ENCODE assay signal across 20 mouse cellular contexts in genomic region chr10:61706412-61707375, GRCm38 (mm10). TPM values are rescaled to one million over a fixed set of nuclear protein-coding genes. Genes with fewer than 3 reads are reported as not detected.
DNase-seq lines count a peak whose midpoint lies in the region; ATAC-seq and TF ChIP-seq lines count a peak whose summit lies in the region.
"Had no signal": no experiment of that assay in that cellular context is flagged by ENCODE, and none has a peak within 500 bp of the region (broad histone marks: within the 10 kb centered on the region; RNA-seq: fewer than 3 reads in every experiment).

No protein-coding gene starts in this region.

- TF ChIP-seq EP300 in CH12.LX (IDR thresholded peaks at IDR 0.05; ENCODE audit: low read length) = no peak

- H3K9ac ChIP-seq in CH12.LX (ENCODE audit: insufficient read depth, low read depth) = no peak overlapping the region
- H3K9ac ChIP-seq in intestine, embryonic 15.5 days = no peak overlapping the region
- no peak overlapping the region for H3K9ac ChIP-seq in midbrain, embryonic 11.5 days (ENCODE audit: low read length)
- H3K9ac ChIP-seq: embryonic facial prominence, embryonic 13.5 days; heart, embryonic 12.5 days; hindbrain, embryonic 15.5 days; midbrain, embryonic 12.5 days had no signal

- peaks cover 5% of the 10 kb centered on the region for H3K27me3 ChIP-seq in CH12.LX (replicated peaks)
- H3K27me3 ChIP-seq in intestine, embryonic 15.5 days (replicated peaks) = no peaks in the 10 kb centered on the region
- no peaks in the 10 kb centered on the region for H3K27me3 ChIP-seq in midbrain, embryonic 11.5 days (ENCODE audit: control insufficient read depth, insufficient read depth, low read length)
- H3K27me3 ChIP-seq: embryonic facial prominence, embryonic 13.5 days; hindbrain, embryonic 15.5 days; midbrain, embryonic 12.5 days had no signal

- no peak for TF ChIP-seq POLR2A in CH12.LX (IDR thresholded peaks at IDR 0.05; ENCODE audit: low read depth, low read length)

- DNase-seq in A20 (ENCODE audit: low read depth, low spot score) (peak; percentile 56), CH12.LX (ENCODE audit: extremely low read depth) (peak; percentile 42)
- peak; percentile 74 for DNase-seq in kidney, postnatal 10 days
- DNase-seq in thymus, postnatal 36 days = no peak
- DNase-seq in gastrocnemius, postnatal 36 days = no peak
- DNase-seq in heart, adult 18-20 months = no peak
- no peak for DNase-seq in midbrain, embryonic 11.5 days (ENCODE audit: low spot score, missing footprints)
- DNase-seq: cerebellum, adult 9-10 months; gastrocnemius, postnatal 14 days; heart, postnatal 36 days had no signal

- ATAC-seq in intestine, embryonic 15.5 days = peak; percentile 68
- no peak for ATAC-seq in midbrain, embryonic 11.5 days (ENCODE audit: low FRiP score)
- ATAC-seq: CD4-positive, CD25-positive, alpha-beta regulatory T cell, adult 4 months had no signal

- TF ChIP-seq CTCF in CH12.LX (conservative IDR thresholded peaks at IDR 0.05 in 1 of 2, IDR thresholded peaks at IDR 0.05 in 1 of 2; ENCODE audit: low read depth in 2 of 2, low read length in 2 of 2) = no peak

- intact Hi-C loops in gastrocnemius, postnatal 36 days (cut with DNase I) = no loop called here

- WGBS in intestine, embryonic 15.5 days = 63% methylated on average over 6 of the region's 6 CpGs
- WGBS in midbrain, embryonic 11.5 days = 78% methylated on average over 6 of the region's 6 CpGs

- H3K9me3 ChIP-seq in CH12.LX (replicated peaks; ENCODE audit: low read length) = no peaks in the 10 kb centered on the region
- no peaks in the 10 kb centered on the region for H3K9me3 ChIP-seq in intestine, embryonic 15.5 days
- no peaks in the 10 kb centered on the region for H3K9me3 ChIP-seq in midbrain, embryonic 11.5 days (ENCODE audit: control insufficient read depth, low read length)
- H3K9me3 ChIP-seq: embryonic facial prominence, embryonic 13.5 days; heart, embryonic 12.5 days; hindbrain, embryonic 15.5 days; limb, embryonic 10.5 days; midbrain, embryonic 12.5 days had no signal

- no peak overlapping the region for H3K4me2 ChIP-seq in CH12.LX (ENCODE audit: insufficient read depth, low read depth, poor library complexity, severe bottlenecking)
- no peak overlapping the region for H3K4me2 ChIP-seq in intestine, embryonic 15.5 days (replicated peaks)
- H3K4me2 ChIP-seq in midbrain, embryonic 11.5 days = no peak overlapping the region
- H3K4me2 ChIP-seq: embryonic facial prominence, embryonic 13.5 days; heart, embryonic 12.5 days; hindbrain, embryonic 15.5 days; liver, embryonic 11.5 days; midbrain, embryonic 12.5 days had no signal

- dilution Hi-C loops in CH12.LX (cut with MboI; ENCODE audit: extremely low pct_ligation_motif_present, extremely low pct_unique_long_range_greater_than_20kb, low sequenced_read_pairs) = no loop called here

- in situ Hi-C loops in CH12.LX (cut with MboI; ENCODE audit: low pct_ligation_motif_present, low pct_unique_long_range_greater_than_20kb, low sequenced_read_pairs) = no loop called here

- H3K27ac ChIP-seq in CH12.LX (ENCODE audit: insufficient read depth, low read depth) = no peak overlapping the region
- no peak overlapping the region for H3K27ac ChIP-seq in intestine, embryonic 15.5 days
- no peak overlapping the region for H3K27ac ChIP-seq in midbrain, embryonic 11.5 days (ENCODE audit: low read depth, low read length)
- H3K27ac ChIP-seq: embryonic facial prominence, embryonic 13.5 days; hindbrain, embryonic 15.5 days; layer of hippocampus, adult 2 months; left cerebral cortex, adult 2 months; limb, embryonic 10.5 days; midbrain, embryonic 12.5 days had no signal

- no peak overlapping the region for H3K4me3 ChIP-seq in CH12.LX (replicated peaks in 1 of 3; ENCODE audit: low read depth in 2 of 3, low read length in 2 of 3, poor library complexity in 1 of 3)
- no peak overlapping the region for H3K4me3 ChIP-seq in intestine, embryonic 15.5 days (replicated peaks)
- H3K4me3 ChIP-seq in midbrain, embryonic 11.5 days (ENCODE audit: low read depth, low read length) = no peak overlapping the region
- H3K4me3 ChIP-seq: embryonic facial prominence, embryonic 13.5 days; heart, embryonic 12.5 days; hindbrain, embryonic 15.5 days; layer of hippocampus, adult 2 months; left cerebral cortex, adult 2 months; limb, embryonic 10.5 days; midbrain, embryonic 12.5 days had no signal

- H3K36me3 ChIP-seq in CH12.LX (replicated peaks in 1 of 2; ENCODE audit: control insufficient read depth in 1 of 2, insufficient read depth in 1 of 2, low read length in 1 of 2) = peaks cover 17 to 32% of the 10 kb centered on the region in 2 experiments
- peaks cover 11% of the 10 kb centered on the region; the same call in 1 of the 2 replicates for H3K36me3 ChIP-seq in intestine, embryonic 15.5 days
- H3K36me3 ChIP-seq in midbrain, embryonic 11.5 days (ENCODE audit: control insufficient read depth, insufficient read depth, low read length) = no peaks in the 10 kb centered on the region

- no peaks in the 10 kb centered on the region for H3K79me2 ChIP-seq in CH12.LX (replicated peaks; ENCODE audit: control insufficient read depth, extremely low read depth, insufficient read depth, poor library complexity, severe bottlenecking)

- no peak for TF ChIP-seq RAD21 in CH12.LX (IDR thresholded peaks at IDR 0.05; ENCODE audit: low read depth, low read length)

- H3K4me1 ChIP-seq in CH12.LX (ENCODE audit: control insufficient read depth in 1 of 2, insufficient read depth in 2 of 2) = peaks cover 0 to 18% of the 10 kb centered on the region in 2 experiments; a peak in 2 of 4 replicates
- no peaks in the 10 kb centered on the region for H3K4me1 ChIP-seq in intestine, embryonic 15.5 days (replicated peaks)
- H3K4me1 ChIP-seq in midbrain, embryonic 11.5 days (ENCODE audit: control insufficient read depth, insufficient read depth, low read length) = no peaks in the 10 kb centered on the region
- H3K4me1 ChIP-seq: embryonic facial prominence, embryonic 13.5 days; hindbrain, embryonic 15.5 days; limb, embryonic 10.5 days; midbrain, embryonic 12.5 days had no signal

TF ChIP-seq in CH12.LX, 34 proteins besides CTCF, POLR2A, EP300 and RAD21 (continues in another document):
- no peak for TF ChIP-seq ETS1 (conservative IDR thresholded peaks at IDR 0.05; ENCODE audit: low read depth, low read length)
- no peak for TF ChIP-seq MYC (IDR thresholded peaks at IDR 0.05; ENCODE audit: low read depth, low read length)
- TF ChIP-seq SIN3A (IDR thresholded peaks at IDR 0.05; ENCODE audit: low read length) = no peak
- TF ChIP-seq JUN (IDR thresholded peaks at IDR 0.05; ENCODE audit: insufficient read depth, low read depth, low read length) = no peak
- TF ChIP-seq MAZ (IDR thresholded peaks at IDR 0.05; ENCODE audit: low read depth, low read length) = no peak
- TF ChIP-seq USF1 (IDR thresholded peaks at IDR 0.05; ENCODE audit: low read depth, low read length) = no peak
- TF ChIP-seq MXI1 (IDR thresholded peaks at IDR 0.05; ENCODE audit: low read depth, low read length) = no peak
- no peak for TF ChIP-seq ELF1 (IDR thresholded peaks at IDR 0.05; ENCODE audit: low read depth, low read length)
- TF ChIP-seq ZNF384 (IDR thresholded peaks at IDR 0.05; ENCODE audit: low read depth, low read length) = no peak
- no peak for TF ChIP-seq GABPA (IDR thresholded peaks at IDR 0.05; ENCODE audit: insufficient replicate concordance, low read depth, low read length)
- no peak for TF ChIP-seq UBTF (IDR thresholded peaks at IDR 0.05; ENCODE audit: low read depth, low read length)
- no peak for TF ChIP-seq BHLHE40 (IDR thresholded peaks at IDR 0.05; ENCODE audit: low read depth, low read length)
- TF ChIP-seq MEF2A (IDR thresholded peaks at IDR 0.05; ENCODE audit: borderline replicate concordance, low read depth, low read length) = no peak
- TF ChIP-seq HCFC1 (IDR thresholded peaks at IDR 0.05; ENCODE audit: low read depth, low read length) = no peak
- TF ChIP-seq IRF4 (IDR thresholded peaks at IDR 0.05; ENCODE audit: low read depth, low read length) = no peak
- TF ChIP-seq POLR2AphosphoS2 (IDR thresholded peaks at IDR 0.05; ENCODE audit: low read depth, low read length) = no peak
- TF ChIP-seq KAT2A (IDR thresholded peaks at IDR 0.05; ENCODE audit: insufficient replicate concordance, low read length) = no peak

RNA-seq across cellular contexts. Expression of gene Aifm2, which starts 8.4 kb away (rescaled TPM):
- total RNA-seq in CH12.LX (2012; rRNA removed) (15.4 and 17.9 TPM in 2 replicates), CH12.LX (2014; rRNA removed) (10.1 and 11.2 TPM in 2 replicates)
- polyA plus RNA-seq in CH12.LX (2012; ENCODE audit: insufficient read length, low read depth) = 12.4 and 16.7 TPM in 2 replicates
- 17.3 and 19.2 TPM in 2 replicates for polyA plus RNA-seq in intestine, embryonic 15.5 days (2015; fragmentation: Nextera tagmentation; extraction: Ambion mirVana)
- 10 to 100 TPM; 12.5 to 17.2 TPM for total RNA-seq in gastrocnemius, postnatal 36 days (2021)
- total RNA-seq in heart, adult 18-20 months (2021) = 10 to 100 TPM; 25.6 to 32.3 TPM
- polyA plus RNA-seq in midbrain, embryonic 11.5 days (2014; fragmentation: Nextera tagmentation; extraction: Ambion mirVana) = 4.9 and 6.3 TPM in 2 replicates

RNA-seq across cellular contexts. Expression of gene Tysnd1, which starts 11.4 kb away (rescaled TPM):
- 38.9 and 39.4 TPM in 2 replicates for total RNA-seq in CH12.LX (2012; rRNA removed)
- 20.5 and 23.2 TPM in 2 replicates for total RNA-seq in CH12.LX (2014; rRNA removed)
- 42.2 and 45.1 TPM in 2 replicates for polyA plus RNA-seq in CH12.LX (2012; ENCODE audit: insufficient read length, low read depth)
- 35.4 and 38.0 TPM in 2 replicates for polyA plus RNA-seq in intestine, embryonic 15.5 days (2015; fragmentation: Nextera tagmentation; extraction: Ambion mirVana)
- total RNA-seq in gastrocnemius, postnatal 36 days (2021) = 10 to 100 TPM in 1 of 2 experiments, 1 to 10 TPM in 1; 10.0 to 10.7 TPM
- 10 to 100 TPM; 23.8 to 25.8 TPM for total RNA-seq in heart, adult 18-20 months (2021)
- polyA plus RNA-seq in midbrain, embryonic 11.5 days (2014; fragmentation: Nextera tagmentation; extraction: Ambion mirVana) = 24.5 and 27.9 TPM in 2 replicates

RNA-seq across cellular contexts. Expression of gene Sar1a, which starts 26.6 kb away (rescaled TPM):
- total RNA-seq in CH12.LX (2012; rRNA removed) = 97.1 and 121 TPM in 2 replicates
- total RNA-seq in CH12.LX (2014; rRNA removed) = 184 and 187 TPM in 2 replicates
- polyA plus RNA-seq in CH12.LX (2012; ENCODE audit: insufficient read length, low read depth) = 128 and 166 TPM in 2 replicates
- 184 and 192 TPM in 2 replicates for polyA plus RNA-seq in intestine, embryonic 15.5 days (2015; fragmentation: Nextera tagmentation; extraction: Ambion mirVana)
- total RNA-seq in gastrocnemius, postnatal 36 days (2021) = 100 to 1,000 TPM; 102 to 112 TPM
- 100 to 1,000 TPM; 180 to 192 TPM for total RNA-seq in heart, adult 18-20 months (2021)
- 245 and 255 TPM in 2 replicates for polyA plus RNA-seq in midbrain, embryonic 11.5 days (2014; fragmentation: Nextera tagmentation; extraction: Ambion mirVana)

RNA-seq across cellular contexts. Expression of gene Ppa1, which starts 58.3 kb away (rescaled TPM):
- total RNA-seq in CH12.LX (2012; rRNA removed) (178 and 257 TPM in 2 replicates), CH12.LX (2014; rRNA removed) (337 and 352 TPM in 2 replicates)
- polyA plus RNA-seq in CH12.LX (2012; ENCODE audit: insufficient read length, low read depth) = 249 and 250 TPM in 2 replicates
- 232 and 235 TPM in 2 replicates for polyA plus RNA-seq in intestine, embryonic 15.5 days (2015; fragmentation: Nextera tagmentation; extraction: Ambion mirVana)
- 10 to 100 TPM; 48.9 to 54.0 TPM for total RNA-seq in gastrocnemius, postnatal 36 days (2021)
- 10 to 100 TPM; 81.8 to 82.3 TPM for total RNA-seq in heart, adult 18-20 months (2021)
- polyA plus RNA-seq in midbrain, embryonic 11.5 days (2014; fragmentation: Nextera tagmentation; extraction: Ambion mirVana) = 323 and 335 TPM in 2 replicates

Comparison
In these comparisons a context has a peak if more than half of its experiments do, and no peak if none do; other contexts are left out.
1. DNase-seq: peak in A20 (single experiment), CH12.LX (single experiment) and kidney, postnatal 10 days (single experiment); none in thymus, postnatal 36 days (0 of 2), gastrocnemius, postnatal 36 days (0 of 2), heart, adult 18-20 months (0 of 2) and midbrain, embryonic 11.5 days (single experiment).